Mouse (Mus musculus): ENCODE data around the gene Ei24.

Ei24 gene

GRCm38 (mm10) chr9:36792191-36792590 lies 5.0 kb downstream of the Ei24 start:
- DNase-seq (ENCODE audit: low spot score), result no peak

GRCm38 (mm10) chr9:36783921-36784320 lies 13.3 kb downstream of the Ei24 start:
- no peak for DNase-seq (ENCODE audit: low spot score)

- no peak for DNase-seq (ENCODE audit: low spot score)
Observed at GRCm38 (mm10) chr9:36769048-36769413, 28.2 kb downstream of the Ei24 start.

- peak; percentile 9 for DNase-seq (ENCODE audit: low spot score)
Observed at GRCm38 (mm10) chr9:36768156-36769047, 28.8 kb downstream of the Ei24 start.

- peak; percentile 99 for DNase-seq (ENCODE audit: low spot score)
Observed at GRCm38 (mm10) chr9:36767203-36768143, 29.7 kb downstream of the Ei24 start, which contains the start of gene Stt3a. TSS of gene Stt3a (minus strand) at chr9:36767679.

GRCm38 (mm10) chr9:36764378-36764777 lies 32.8 kb downstream of the Ei24 start:
- DNase-seq (ENCODE audit: low spot score), result no peak
